Mouse (Mus musculus): Measurements from ENCODE around the gene Grwd1. TPM values are rescaled to one million over a fixed set of nuclear protein-coding genes. Genes with fewer than 3 reads are reported as not detected.

Gene Grwd1
- polyA plus RNA-seq, 1 experiment: 6.6 TPM

GRCm38 (mm10) chr7:45782271-45782670 lies 48.5 kb downstream of the Grwd1 start:
- H3K4me1 ChIP-seq (ENCODE audit: control insufficient read depth, insufficient read depth, insufficient read length, low read length): peaks cover 6% of the 10 kb centered on the region
- H3K4me3 ChIP-seq (ENCODE audit: insufficient read depth, low read depth, low read length): no peak overlapping the region
- no peak overlapping the region for H3K27ac ChIP-seq (replicated peaks; ENCODE audit: low read depth, low read length)

DNA sequence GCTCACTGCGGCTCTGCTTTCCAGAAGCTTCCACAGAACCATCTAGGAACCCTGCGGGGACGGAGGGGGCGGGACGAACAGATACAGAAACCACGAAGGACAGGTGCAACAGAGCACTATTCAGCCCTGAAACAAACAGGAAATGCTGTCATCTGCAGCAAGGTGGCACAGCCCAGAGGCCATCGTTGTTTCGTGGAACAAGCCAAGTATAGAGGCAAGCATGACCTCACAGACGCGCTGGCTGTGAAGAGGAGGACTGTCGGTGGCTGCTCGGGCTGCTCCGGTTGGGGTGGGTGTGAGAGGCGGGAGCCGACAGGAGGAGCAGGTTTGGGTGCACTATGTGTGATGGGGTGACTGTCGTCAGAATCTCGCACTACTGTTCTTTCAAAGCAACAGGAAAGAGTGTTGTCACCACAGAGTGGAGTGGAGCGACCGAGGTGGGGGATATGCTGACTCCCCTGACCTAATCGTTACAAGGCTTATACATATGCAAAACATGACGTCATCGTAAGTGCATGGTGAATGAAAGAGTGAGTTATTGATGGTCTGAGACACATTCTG lies 51.6 kb downstream of the Grwd1 start:
- no peak overlapping the region for H3K27ac ChIP-seq (replicated peaks; ENCODE audit: low read depth, low read length)
- H3K4me1 ChIP-seq (ENCODE audit: control insufficient read depth, insufficient read depth, insufficient read length, low read length): peaks cover 6% of the 10 kb centered on the region
- no peak overlapping the region for H3K4me3 ChIP-seq (ENCODE audit: insufficient read depth, low read depth, low read length)

- Histone ChIP-seq H3K27ac (replicated peaks; ENCODE audit: low read depth, low read length) (no peak overlapping the region), H3K4me3 (ENCODE audit: insufficient read depth, low read depth, low read length) (no peak overlapping the region), H3K4me1 (ENCODE audit: control insufficient read depth, insufficient read depth, insufficient read length, low read length) (no peaks in the 10 kb centered on the region)
Measured at GRCm38 (mm10) chr7:45775237-45775636, 55.5 kb downstream of the Grwd1 start.

Other genes with a start within 250 kb of the Grwd1 start
- 2.0 TPM in 1 of 2 replicates, not detected in the other for gene Fgf21, start 215.5 kb downstream of the Grwd1 start, polyA plus RNA-seq (2012; ENCODE audit: insufficient read depth, insufficient read length, missing spikeins)
- gene Fut1, start 213.7 kb downstream of the Grwd1 start, polyA plus RNA-seq (2012; ENCODE audit: insufficient read depth, insufficient read length, missing spikeins): not detected in 2 replicates
- gene Izumo1, start 209.1 kb downstream of the Grwd1 start, polyA plus RNA-seq (2012; ENCODE audit: insufficient read depth, insufficient read length, missing spikeins): 0.63 TPM in 1 of 2 replicates, not detected in the other
- gene Rasip1, start 203.5 kb downstream of the Grwd1 start, polyA plus RNA-seq (2012; ENCODE audit: insufficient read depth, insufficient read length, missing spikeins): 4.3 and 9.3 TPM in 2 replicates
- gene Mamstr, start 191.0 kb downstream of the Grwd1 start, polyA plus RNA-seq (2012; ENCODE audit: insufficient read depth, insufficient read length, missing spikeins): 1.5 TPM in 1 of 2 replicates, not detected in the other
- not detected in 2 replicates for gene Fut2, start 164.6 kb downstream of the Grwd1 start, polyA plus RNA-seq (2012; ENCODE audit: insufficient read depth, insufficient read length, missing spikeins)
- not detected in 2 replicates for gene Ntn5, start 146.9 kb downstream of the Grwd1 start, polyA plus RNA-seq (2012; ENCODE audit: insufficient read depth, insufficient read length, missing spikeins)
- gene Sec1, start 136.5 kb downstream of the Grwd1 start, polyA plus RNA-seq (2012; ENCODE audit: insufficient read depth, insufficient read length, missing spikeins): not detected in 2 replicates
- gene Car11, start 131.1 kb downstream of the Grwd1 start, polyA plus RNA-seq (2012; ENCODE audit: insufficient read depth, insufficient read length, missing spikeins): 12.1 and 17.1 TPM in 2 replicates
- 23.3 and 31.5 TPM in 2 replicates for gene Dbp, start 125.9 kb downstream of the Grwd1 start, polyA plus RNA-seq (2012; ENCODE audit: insufficient read depth, insufficient read length, missing spikeins)
- gene Rpl18, start 115.5 kb downstream of the Grwd1 start, polyA plus RNA-seq (2012; ENCODE audit: insufficient read depth, insufficient read length, missing spikeins): 445 and 504 TPM in 2 replicates
- gene Sphk2, start 112.9 kb downstream of the Grwd1 start, polyA plus RNA-seq (2012; ENCODE audit: insufficient read depth, insufficient read length, missing spikeins): 9.2 and 9.9 TPM in 2 replicates
- not detected in 2 replicates for gene Fam83e, start 109.7 kb downstream of the Grwd1 start, polyA plus RNA-seq (2012; ENCODE audit: insufficient read depth, insufficient read length, missing spikeins)
- not detected in 2 replicates for gene Spaca4, start 105.1 kb downstream of the Grwd1 start, polyA plus RNA-seq (2012; ENCODE audit: insufficient read depth, insufficient read length, missing spikeins)
- 0.36 and 0.46 TPM in 2 replicates for gene Lmtk3, start 47.2 kb downstream of the Grwd1 start, polyA plus RNA-seq (2012; ENCODE audit: insufficient read depth, insufficient read length, missing spikeins)
- gene Sult2b1, start 46.3 kb downstream of the Grwd1 start, polyA plus RNA-seq (2012; ENCODE audit: insufficient read depth, insufficient read length, missing spikeins): 0.87 and 1.1 TPM in 2 replicates
- gene Cyth2, start 16.4 kb downstream of the Grwd1 start, polyA plus RNA-seq (2012; ENCODE audit: insufficient read depth, insufficient read length, missing spikeins): 39.1 and 45.5 TPM in 2 replicates
- gene Kcnj14, start 6.2 kb downstream of the Grwd1 start, polyA plus RNA-seq (2012; ENCODE audit: insufficient read depth, insufficient read length, missing spikeins): 1.1 TPM in 1 of 2 replicates, not detected in the other
- 95.6 and 96.1 TPM in 2 replicates for gene Kdelr1, start 41.8 kb upstream of the Grwd1 start, polyA plus RNA-seq (2012; ENCODE audit: insufficient read depth, insufficient read length, missing spikeins)
- not detected in 2 replicates for gene Grin2d, start 47.4 kb upstream of the Grwd1 start, polyA plus RNA-seq (2012; ENCODE audit: insufficient read depth, insufficient read length, missing spikeins)
- not detected in 2 replicates for gene Syngr4, start 65.8 kb upstream of the Grwd1 start, polyA plus RNA-seq (2012; ENCODE audit: insufficient read depth, insufficient read length, missing spikeins)
- 151 and 189 TPM in 2 replicates for gene Tmem143, start 66.0 kb upstream of the Grwd1 start, polyA plus RNA-seq (2012; ENCODE audit: insufficient read depth, insufficient read length, missing spikeins)
- 18.1 and 29.0 TPM in 2 replicates for gene Emp3, start 90.5 kb upstream of the Grwd1 start, polyA plus RNA-seq (2012; ENCODE audit: insufficient read depth, insufficient read length, missing spikeins)
- gene Ccdc114, start 93.1 kb upstream of the Grwd1 start, polyA plus RNA-seq (2012; ENCODE audit: insufficient read depth, insufficient read length, missing spikeins): 1.2 and 1.7 TPM in 2 replicates
- not detected in 2 replicates for gene Abcc6, start 199.4 kb upstream of the Grwd1 start, polyA plus RNA-seq (2012; ENCODE audit: insufficient read depth, insufficient read length, missing spikeins)
- gene Nomo1, start 202.8 kb upstream of the Grwd1 start, polyA plus RNA-seq (2012; ENCODE audit: insufficient read depth, insufficient read length, missing spikeins): 26.3 and 38.6 TPM in 2 replicates